Mouse (Mus musculus) hindlimb bud, embryonic 11.5 days (tissue): ENCODE data around the gene Tnni3.
"Not testable (repeated sequence)": the region's sequence is repeated elsewhere in the genome, so short reads cannot be mapped to it uniquely, and the experiment has no call there.

Source experiments
- DNase-seq: peaks from one replicate; pipeline ENCODE4 v3.0.0-alpha.2; 2012; ENCODE audit warnings: low read depth, low spot score; ENCODE audit errors: extremely low spot score

The Tnni3 gene

DNA sequence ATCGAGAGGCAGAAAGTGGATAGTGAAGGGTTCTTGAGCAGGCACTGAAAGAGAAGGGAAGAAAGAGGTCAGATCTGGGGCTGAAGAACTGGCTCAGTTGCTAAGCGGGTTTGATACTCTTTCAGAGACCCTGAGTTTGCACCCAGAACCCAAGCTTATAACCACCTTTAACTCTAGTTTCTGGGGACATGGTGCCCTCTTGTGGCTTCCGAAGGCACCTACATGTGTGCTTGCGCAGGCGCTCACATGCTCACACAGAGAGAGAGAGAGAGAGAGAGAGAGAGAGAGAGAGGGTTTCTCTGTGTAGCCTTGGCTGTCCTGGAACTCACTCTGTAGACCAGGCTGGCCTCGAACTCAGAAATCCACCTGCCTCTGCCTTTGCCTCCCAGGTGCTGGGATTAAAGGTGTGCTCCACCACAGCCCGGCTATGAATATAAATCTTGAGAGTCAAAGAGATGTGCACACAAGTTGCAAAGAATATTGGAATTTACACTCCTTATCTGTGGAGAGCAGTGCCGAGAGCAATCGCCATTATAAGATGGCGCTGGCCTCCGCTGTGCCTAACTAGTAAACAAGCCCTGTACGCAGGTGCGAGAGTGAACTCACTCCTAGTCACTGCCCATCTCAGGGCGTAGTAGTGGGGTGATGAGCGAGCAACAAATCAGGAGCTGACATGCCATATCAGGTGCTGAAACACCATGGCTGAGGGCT, at the start of gene Tnni3:
Gene Tnni3 (minus strand): TSS at position 18 of the 711 bp plus-strand sequence.
- not testable (repeated sequence) for DNase-seq

DNA sequence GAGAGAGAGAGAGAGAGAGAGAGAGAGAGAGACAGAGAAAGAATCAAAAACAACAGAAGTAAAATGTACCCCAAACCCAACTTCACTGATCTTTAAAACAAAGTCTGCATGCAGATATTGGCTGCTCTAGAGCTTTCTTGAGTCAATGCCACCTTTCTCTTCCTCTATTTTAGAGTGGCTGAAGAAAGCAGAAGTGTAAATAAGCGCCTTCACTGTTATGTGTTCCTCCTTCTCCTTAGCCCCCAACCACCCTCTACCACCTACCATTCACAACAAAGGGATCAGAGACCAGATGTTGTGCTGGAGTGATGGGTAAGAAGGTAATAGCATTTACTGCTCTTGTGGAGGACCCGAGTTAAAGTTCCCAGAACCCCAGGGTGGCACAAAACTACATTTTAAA, 48.3 kb upstream of the Tnni3 start:
- DNase-seq = not testable (repeated sequence)

DNA sequence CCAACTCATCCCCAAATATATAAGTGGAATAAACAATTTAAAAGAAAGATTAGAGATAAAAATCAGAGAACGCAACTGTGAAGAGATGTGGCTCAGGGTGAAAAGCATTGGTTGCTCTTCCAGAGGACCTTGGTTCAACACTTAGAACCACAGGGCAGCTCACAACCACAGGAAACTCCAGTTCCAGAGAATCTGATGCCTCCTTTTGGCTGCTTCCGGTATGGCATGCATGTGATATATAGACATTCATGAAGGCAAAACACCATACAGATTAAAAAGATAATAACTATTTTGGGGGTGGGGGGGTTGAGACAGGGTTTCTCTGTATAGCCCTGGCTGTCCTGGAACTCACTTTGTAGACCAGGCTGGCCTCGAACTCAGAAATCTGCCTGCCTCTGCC, 38.6 kb upstream of the Tnni3 start:
- no peak for DNase-seq

DNA sequence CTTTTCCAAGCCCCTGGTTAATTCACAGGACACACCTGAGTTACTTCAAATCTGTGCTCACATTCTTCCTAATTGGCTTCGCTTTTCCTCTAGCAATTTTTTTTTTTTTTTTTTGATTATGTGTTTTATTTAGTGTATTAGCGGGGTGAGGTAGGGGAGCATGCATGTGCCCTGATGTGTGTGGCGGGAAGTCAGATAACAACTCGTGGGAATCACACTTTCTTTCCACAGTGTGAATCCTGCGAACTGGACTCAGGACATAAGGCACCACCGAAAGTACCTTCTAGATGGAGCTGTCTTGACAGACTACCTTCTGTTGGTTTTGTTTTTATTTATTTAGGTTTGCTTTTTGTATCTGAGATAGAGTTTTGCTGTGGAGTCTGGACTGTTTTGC, 33.1 kb upstream of the Tnni3 start:
- no peak for DNase-seq

DNA sequence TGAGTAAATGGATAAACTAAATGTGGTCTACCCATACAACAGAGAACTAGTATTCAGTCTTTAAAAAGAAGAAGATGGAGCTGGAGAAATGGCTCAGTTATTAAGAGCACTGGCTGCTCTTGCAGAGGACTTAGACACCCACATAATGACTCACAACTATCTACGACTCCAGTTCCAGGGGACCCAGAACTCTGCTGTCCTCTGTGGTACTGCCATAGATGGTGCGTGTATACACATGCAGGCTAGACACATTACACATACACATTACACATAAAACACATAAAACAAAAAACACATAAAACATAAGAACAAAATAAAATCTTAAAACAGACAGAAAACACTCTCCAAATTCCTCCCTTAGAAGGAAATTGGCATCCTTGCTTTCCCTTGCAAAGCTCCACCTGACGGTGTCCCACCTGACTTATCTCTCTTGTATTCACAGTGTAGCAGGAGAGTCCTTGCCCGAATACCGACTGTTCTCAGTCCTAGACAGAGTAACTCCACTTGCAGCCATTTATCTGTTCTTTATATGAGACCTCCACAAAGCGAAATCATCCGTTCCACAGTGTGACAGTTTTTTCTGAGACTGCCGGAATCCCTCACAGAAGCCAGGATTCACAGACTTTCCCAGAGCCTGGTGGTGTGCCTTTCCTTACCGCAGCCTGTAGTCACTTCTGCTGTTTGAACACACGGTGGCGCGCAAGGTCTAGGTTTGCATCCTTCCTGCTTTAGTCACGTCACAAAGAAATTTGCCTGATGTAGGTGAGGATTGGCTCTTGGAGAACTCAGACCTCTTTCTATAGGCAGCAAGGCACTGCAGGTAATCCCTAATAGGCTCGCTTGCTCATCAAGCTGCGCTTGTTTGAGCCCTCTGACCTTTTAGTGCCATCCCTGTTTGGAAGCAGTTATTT, 32.5 kb upstream of the Tnni3 start:
- DNase-seq = peak; percentile 75

DNA sequence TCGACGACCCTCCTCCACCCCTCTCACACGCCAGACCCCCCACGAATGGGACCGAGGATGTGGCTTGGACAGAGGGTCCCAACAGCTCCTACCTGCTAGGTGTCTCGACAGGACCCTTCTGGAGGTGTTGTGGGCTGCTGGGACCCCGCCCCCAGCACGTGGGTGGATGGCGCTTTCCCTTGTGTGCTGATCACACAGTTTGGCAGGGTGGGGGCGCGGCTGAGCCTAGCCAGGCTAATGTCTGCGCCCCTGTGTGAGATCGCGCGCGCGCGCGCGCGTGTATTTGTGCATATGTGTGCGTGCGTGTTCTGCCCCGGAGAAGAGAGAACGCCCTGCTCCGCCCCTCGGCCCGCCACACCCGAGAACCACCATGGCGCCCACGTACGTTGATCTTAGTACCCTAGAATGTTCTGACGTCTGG, 23.2 kb upstream of the Tnni3 start, which contains the start of gene Syt5:
Gene Syt5 (minus strand): TSS at position 321 of the 421 bp plus-strand sequence.
- no peak for DNase-seq

DNA sequence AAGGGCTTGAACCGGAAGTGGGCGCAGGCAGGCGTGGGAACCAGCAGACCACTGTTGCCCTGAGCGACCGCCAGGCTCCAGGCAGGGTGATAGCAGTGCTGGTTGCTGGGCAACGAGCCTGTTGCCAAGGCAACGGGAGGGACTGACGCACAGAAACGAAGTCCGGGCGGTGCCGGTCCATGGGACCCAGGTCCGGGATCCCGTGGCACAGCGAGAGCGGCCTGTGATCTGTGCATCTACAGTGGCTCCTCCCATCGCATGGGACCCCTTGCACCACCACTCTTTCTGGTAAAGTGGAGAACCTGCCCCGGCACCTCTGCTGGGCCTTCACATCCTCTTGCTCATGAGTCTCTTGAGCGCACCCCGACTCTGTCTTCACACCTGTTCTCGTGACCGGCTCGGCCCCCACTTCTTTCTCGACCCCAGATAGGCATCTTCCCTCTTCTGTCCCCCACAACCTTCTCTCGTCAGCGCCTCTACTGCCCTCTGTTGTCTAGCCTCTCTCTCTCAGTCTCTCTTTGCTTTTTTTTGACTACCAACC, 22.6 kb upstream of the Tnni3 start:
- DNase-seq = no peak

DNA sequence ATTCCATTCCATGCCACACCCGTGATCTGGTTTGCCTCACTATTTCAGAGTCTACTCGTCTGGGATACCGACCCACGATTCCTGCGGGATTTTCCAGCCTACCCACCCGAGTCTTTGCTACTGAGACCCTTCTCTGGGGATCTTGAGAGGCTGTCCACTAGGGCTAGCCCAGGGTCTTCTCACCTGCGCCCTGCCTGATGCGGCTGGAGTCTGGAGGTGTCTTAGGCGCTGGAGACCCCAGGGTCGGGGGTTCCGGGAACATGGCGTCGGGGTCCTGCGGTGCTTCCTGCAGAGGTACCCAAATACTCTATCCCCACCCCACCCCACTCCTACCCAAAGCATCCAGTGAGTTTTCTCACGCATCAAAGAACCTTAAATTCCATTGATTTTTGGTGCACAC, 22.0 kb upstream of the Tnni3 start:
- DNase-seq = no peak

DNA sequence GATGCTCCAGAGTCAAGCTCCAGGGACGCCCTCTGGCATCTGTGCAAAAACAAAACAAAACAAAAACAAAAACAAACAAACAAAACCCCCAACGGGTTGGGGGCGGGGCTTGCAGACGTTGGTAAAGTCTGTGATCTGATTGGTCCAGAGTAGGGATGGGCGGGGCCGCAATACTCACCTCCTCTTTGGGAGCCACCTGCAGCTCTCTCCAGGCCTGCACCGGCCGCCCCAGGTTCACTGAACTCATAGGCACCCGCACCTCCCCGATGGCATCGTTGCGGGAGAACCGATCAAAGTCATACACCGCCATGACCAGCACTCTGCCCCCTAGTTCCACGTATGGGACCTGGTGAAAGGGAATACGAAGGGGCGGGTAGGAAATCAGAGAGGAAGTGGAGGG, 18.0 kb upstream of the Tnni3 start:
- no peak for DNase-seq

DNA sequence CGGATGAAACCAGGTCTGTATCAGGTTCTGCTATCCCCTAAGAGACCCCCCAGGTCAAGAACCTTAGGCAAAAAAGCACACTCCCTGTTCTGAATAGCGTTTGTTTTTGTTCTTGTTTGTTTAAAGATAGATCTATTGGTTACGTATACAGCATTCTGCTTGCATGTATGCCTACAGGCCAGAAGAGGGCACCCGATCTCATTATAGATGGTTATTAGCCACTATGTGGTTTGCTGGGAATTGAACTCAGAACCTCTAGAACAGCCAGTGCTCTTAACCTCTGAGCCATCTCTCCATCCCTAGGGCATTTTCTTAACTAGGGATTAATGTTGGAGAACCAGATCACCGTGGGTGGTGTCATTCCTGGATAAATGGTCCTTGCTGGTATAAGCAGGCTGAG, 17.3 kb upstream of the Tnni3 start:
- DNase-seq = no peak

DNA sequence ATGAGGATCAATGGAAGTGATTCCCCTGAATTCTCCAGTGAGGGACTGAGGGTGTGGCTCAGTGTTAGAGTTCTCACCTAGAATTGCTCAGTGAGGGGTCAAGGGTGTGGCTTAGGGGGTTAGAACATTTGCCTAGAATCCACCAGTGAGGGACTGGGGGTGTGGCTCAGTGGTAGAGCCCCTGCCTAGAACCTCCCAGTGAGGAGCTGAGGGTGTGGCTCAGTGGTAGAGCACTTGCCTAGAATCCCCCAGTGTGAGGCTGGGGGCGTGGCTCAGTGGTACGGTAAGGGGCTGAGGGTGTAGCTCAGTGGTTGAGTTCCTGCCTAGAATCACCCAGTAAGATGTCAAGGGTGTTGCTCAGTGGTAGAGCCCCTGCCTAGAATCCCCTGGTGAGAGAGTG, 15.0 kb upstream of the Tnni3 start:
- no peak for DNase-seq

DNA sequence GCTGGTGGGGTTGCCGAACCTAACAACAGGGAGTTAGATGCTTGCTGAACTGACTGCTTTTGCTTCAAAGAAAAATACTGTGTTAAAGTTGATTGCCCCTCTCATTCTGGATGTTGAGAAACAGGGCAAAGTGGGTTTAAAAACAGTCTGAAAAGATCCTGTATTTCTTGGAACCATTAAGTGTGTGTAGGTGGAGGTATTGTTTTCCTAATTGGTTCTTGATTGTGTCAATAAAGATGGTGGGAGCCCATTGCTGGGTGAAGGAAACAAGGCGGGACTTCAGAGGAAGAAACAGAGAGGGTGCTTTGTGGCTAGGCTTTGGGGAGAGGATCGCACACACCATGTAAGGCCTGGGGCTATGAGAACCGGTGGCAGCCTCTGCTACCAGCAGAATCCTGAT, 13.2 kb upstream of the Tnni3 start:
- no peak for DNase-seq

DNA sequence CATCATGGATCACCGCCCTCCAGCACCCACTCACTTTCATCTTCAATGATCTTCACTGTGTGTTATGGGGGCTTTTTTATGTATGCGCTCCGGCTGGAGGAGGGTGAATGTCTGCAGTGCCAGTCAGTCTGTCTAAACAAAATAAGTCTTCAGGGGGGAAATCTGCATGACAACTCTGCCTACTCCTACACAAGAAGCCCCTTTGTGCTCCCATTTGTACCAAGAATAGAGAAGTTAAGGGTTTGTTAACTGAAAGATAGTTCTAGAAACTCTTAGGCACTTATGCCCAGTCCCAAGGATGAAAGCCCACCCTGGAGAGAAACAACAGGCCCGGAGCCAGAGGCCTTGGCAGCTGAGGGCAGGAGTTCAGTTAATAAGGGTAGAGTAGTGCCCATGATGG, 12.3 kb upstream of the Tnni3 start:
- DNase-seq = no peak

DNA sequence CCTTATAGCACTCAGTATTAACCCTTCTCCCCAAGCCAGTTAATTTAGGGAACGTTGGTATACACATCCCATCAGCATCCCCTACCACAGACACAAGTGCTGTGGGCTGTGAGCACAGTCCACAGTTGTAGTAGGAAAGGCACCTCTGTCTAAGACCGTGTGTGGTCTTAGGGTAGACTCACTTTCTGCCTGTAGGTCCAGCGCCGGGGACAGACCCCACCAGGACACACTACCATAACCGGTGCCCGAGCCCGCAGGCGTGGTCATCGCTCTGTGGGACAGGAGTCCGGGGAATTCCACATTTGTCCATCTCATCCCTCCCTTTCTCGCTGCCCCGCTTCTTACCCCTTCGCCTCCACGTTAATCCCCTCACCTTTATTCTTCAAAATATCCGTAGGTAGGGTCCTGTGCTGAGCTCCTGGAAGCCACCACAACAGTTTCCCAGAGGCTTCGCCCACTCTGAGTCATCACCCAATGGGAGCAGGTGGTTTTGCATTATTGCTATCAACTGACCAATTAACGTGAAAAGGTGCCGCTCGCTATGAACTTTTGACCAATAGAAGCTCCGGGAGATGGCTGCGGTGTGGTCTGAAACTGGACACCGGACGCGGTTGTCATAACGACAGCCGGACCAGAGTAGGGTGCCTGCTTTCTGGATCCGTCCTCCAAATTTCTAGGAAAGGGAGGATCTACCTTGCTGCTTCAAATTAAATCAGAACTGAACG, 8.1 kb upstream of the Tnni3 start, which contains the start of gene Dnaaf3:
Gene Dnaaf3 (minus strand): TSS at position 449 of the 725 bp plus-strand sequence.
- peak; percentile 90 for DNase-seq

DNA sequence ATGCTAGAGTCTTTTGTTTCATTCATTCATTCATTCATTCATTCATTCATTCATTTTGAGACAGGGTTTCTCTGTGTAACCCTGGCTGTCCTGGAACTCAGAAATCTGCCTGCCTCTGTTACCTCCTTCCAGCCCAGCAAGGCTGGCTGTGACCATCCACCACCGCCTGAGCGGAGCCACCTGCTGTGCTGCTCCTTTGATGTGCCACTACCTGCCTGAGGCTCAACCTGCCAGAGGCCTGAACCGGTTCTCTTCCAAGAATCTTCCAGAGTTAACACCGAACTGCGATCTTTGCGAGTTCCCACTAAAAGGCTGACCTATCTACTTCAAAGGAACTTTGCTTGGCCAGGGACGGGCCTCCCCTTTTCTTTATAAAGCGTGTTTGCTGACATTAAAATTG, 6.1 kb upstream of the Tnni3 start:
- DNase-seq = not testable (repeated sequence)

DNA sequence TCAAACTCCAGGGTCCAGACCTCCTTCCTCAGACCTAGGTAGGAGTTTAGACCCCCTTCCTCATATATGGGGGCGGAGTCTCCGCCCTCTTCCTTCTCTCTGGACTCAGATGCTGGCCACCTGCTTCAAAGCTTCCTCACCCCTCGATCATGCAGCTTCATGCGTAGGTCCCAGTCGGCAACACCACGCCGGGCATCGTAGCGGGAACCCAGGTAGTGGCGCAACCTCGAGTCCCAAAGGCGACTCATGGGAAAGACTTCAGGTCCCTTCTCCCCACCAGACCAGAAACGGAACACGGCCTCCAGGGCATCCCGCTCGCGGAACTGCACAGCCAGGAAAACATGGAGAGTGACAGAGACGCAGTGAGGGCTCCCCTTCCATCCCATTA, 3.3 kb upstream of the Tnni3 start:
- no peak for DNase-seq

DNA sequence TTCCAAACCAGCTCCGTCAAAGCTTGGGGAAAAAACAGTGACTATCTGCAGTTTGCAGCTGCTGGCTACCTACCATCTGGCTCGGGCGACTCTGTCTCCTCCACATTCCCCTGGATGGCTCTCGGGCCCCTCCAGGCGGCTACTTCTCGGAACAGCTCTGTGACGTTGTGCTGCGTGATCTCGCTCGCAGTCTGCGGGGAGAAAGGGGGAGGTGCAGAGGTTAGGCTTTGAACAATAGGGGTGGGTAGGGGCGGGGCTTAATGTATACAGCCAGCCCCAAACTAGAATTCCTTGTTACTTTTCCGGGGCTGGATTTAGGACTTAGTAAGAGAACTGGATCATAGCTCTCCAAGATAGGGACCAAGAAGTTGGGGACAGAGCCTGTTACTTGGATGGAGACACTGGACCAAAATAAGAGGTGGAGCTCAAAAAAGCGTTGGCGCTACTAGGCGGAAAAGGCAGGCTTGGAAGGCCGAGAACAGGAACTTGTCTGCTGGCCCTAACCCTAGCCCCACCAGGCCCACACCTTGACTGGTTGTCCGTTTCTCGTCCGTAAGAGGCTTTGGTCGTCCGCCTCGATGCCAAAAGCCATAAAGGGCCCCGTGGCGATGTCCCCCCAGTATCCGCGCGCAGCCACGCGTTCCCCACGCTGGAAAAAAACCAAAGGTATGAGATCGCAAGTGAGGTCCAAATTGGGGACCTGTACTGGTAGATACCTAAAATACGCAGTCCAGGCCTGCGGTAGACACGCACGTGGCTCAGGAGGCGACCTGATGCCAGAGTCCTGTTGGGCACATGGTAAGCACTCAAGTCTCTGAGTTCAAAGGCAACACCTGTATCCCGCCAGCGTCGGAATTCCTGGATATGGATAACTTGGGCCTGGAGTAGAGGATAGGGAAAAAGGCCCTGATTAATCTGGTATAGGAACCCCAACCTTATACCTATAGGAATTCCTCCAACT, 2.6 kb upstream of the Tnni3 start:
- peak; percentile 82 for DNase-seq

DNA sequence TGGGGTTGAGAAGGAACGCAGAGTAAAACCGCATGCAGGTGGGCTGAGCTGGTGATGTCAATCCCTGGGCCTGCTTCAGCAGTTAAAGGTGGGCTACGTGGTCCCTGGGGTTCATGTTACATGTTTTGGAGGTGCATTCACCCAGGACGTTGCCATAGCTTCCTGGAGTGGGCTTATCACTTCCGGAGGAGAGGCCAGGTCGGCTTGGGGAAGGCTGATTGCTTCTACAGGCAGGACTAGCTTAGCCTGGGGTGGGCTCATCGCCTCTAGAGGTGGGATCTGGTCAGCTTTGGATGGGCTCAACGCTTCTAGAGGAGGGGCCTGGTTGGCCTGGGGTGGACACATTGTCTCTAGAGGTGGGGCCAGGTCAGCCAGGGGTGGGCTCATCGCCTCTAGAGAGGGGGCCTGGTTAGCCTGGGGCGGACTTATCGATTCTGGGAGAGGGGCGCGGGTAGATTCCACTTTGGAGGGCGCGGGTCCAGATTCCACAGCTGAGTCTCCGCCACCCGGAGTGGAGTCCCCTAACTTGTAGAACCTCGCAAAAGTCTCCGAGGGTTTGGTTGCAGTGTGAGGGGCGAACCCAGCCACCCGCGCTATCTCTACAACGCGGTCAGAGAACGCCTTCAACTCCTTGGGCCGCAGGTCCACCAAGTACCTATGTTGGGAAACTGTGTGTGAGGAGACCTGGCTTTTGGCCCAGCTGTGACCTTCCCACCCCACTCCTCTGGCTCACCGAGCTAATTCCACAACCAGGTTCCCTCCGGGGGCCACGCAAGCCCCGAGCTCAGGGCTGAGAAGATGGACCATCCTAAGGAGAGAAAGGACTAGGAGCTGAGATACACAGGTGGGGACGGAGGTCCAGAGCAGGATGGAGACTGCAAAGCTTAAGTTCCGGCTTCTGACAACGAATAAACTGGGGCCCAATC, 561 bp downstream of the Tnni3 start:
- DNase-seq = no peak

DNA sequence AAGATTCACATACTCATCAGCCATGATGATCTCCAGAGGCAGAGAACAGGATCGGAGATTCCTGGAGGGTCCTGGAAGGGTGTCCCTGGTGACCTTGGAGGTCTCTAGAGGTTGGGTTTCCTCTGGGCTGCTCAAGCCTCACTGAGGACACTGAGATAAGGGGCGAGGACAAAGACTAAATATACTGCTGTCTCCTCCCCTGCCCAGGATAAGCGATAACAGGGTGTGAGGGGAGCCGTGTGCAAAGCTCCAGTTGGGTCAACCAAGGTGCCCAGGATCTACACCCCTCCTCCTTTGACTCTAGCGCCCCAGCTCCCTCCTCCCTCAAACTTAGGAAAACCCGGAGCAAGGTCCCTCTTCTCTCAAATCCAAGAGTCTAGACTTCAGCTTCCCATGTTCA, 1.7 kb downstream of the Tnni3 start:
- DNase-seq = no peak
